Mouse (Mus musculus) forebrain, embryonic 15.5 days (tissue): ENCODE data around the gene Gm11032. TPM values are rescaled to one million over a fixed set of nuclear protein-coding genes. Genes with fewer than 3 reads are reported as not detected.

Experiments used
- ATAC-seq: fragments of 200-750 bp; cut with Nextera tagmentation; replicated peaks from 2 replicates; pipeline ENCODE4 v1.8.0; 2017; ENCODE audit warnings: mild to moderate bottlenecking, moderate TSS enrichment, moderate library complexity
- H3K27ac ChIP-seq: fragments of 300-500 bp; sonication (generic); replicated peaks from 2 replicates; pipeline ENCODE4 v1.5.1; 2015; ENCODE audit warnings: mild to moderate bottlenecking, inconsistent platforms
- H3K27me3 ChIP-seq: fragments of 300-500 bp; sonication (generic); 2 replicates; pipeline ENCODE4 v1.6.1; 2015; ENCODE audit warnings: inconsistent platforms
- H3K36me3 ChIP-seq: fragments of 300-500 bp; sonication (generic); 2 replicates; pipeline ENCODE4 v1.6.1; 2015; ENCODE audit warnings: mild to moderate bottlenecking, inconsistent platforms
- H3K4me1 ChIP-seq: fragments of 300-500 bp; sonication (generic); 2 replicates; pipeline ENCODE4 v1.6.1; 2015; ENCODE audit warnings: inconsistent platforms
- H3K4me2 ChIP-seq: fragments of 300-500 bp; sonication (generic); replicated peaks from 2 replicates; pipeline ENCODE4 v1.6.1; 2015; ENCODE audit warnings: mild to moderate bottlenecking, inconsistent platforms
- H3K4me3 ChIP-seq: fragments of 300-500 bp; sonication (generic); 2 replicates; pipeline ENCODE4 v1.5.1; 2015; ENCODE audit warnings: mild to moderate bottlenecking, inconsistent platforms
- H3K9ac ChIP-seq: fragments of 300-500 bp; sonication (generic); replicated peaks from 2 replicates; pipeline ENCODE4 v1.6.1; 2015; ENCODE audit warnings: mild to moderate bottlenecking, inconsistent platforms
- H3K9me3 ChIP-seq: fragments of 300-500 bp; sonication (generic); 2 replicates; pipeline ENCODE4 v1.6.1; 2016; ENCODE audit warnings: inconsistent platforms
- WGBS: fragments of 180-500 bp; shearing (Covaris S2); methylation state at CpG from one replicate; pipeline ENCODE4 v1.1.7; 2015; ENCODE audit warnings: mixed read lengths; 5-methylcytosine and 5-hydroxymethylcytosine counted together
- polyA plus RNA-seq: library from polyadenylated mRNA; unstranded; fragments of >200 nt; fragmentation: Nextera tagmentation; extraction: Ambion mirVana; gene quantifications from 2 replicates; pipeline ENCODE4 v1.2.1, GENCODE M21; 2015

Gm11032 gene
- polyA plus RNA-seq, 1 experiment from 2014 or later, result not detected

- no peak; the same call in 1 of the 2 replicates for ATAC-seq
- WGBS, result 62% methylated on average over 10 of the region's 10 CpGs
- H3K4me1 ChIP-seq, result peaks cover 14% of the 10 kb centered on the region
- H3K36me3 ChIP-seq, result peaks cover 16% of the 10 kb centered on the region
- no peak overlapping the region for H3K4me2 ChIP-seq
- no peak overlapping the region for H3K9ac ChIP-seq
- no peaks in the 10 kb centered on the region for H3K27me3 ChIP-seq
- H3K9me3 ChIP-seq, result no peaks in the 10 kb centered on the region
- no peak overlapping the region for H3K4me3 ChIP-seq
- peak overlapping the region; percentile 54; the same call in 1 of the 2 replicates for H3K27ac ChIP-seq
These were observed 42.1 kb downstream of the Gm11032 start for GRCm38 (mm10) chr11:4661871-4662495.

GRCm38 (mm10) chr11:4662496-4662878, 42.6 kb downstream of the Gm11032 start:
- ATAC-seq, result no peak
- Histone ChIP-seq H3K27ac (peak overlapping the region; percentile 54; the same call in 1 of the 2 replicates), H3K9me3 (no peaks in the 10 kb centered on the region), H3K4me3 (no peak overlapping the region), H3K9ac (no peak overlapping the region), H3K36me3 (peaks cover 19% of the 10 kb centered on the region), H3K4me2 (no peak overlapping the region), H3K4me1 (peaks cover 14% of the 10 kb centered on the region), H3K27me3 (no peaks in the 10 kb centered on the region)
- WGBS, result 92% methylated on average over 11 of the region's 11 CpGs

Other genes with a start within 250 kb of the Gm11032 start
- not detected in 2 replicates for gene Hormad2, start 179.0 kb upstream of the Gm11032 start, polyA plus RNA-seq
- gene Mtmr3, start 25.2 kb upstream of the Gm11032 start, polyA plus RNA-seq, result 42.0 TPM in 2 replicates
- gene Ascc2, start 17.7 kb downstream of the Gm11032 start, polyA plus RNA-seq, result 24.0 and 27.1 TPM in 2 replicates
- gene Uqcr10, start 84.3 kb downstream of the Gm11032 start, polyA plus RNA-seq, result 538 and 557 TPM in 2 replicates
- gene Zmat5, start 84.6 kb downstream of the Gm11032 start, polyA plus RNA-seq, result 72.3 and 78.4 TPM in 2 replicates
- 1.3 and 1.8 TPM in 2 replicates for gene Cabp7, start 126.7 kb downstream of the Gm11032 start, polyA plus RNA-seq
- 67.2 and 67.3 TPM in 2 replicates for gene Nf2, start 229.5 kb downstream of the Gm11032 start, polyA plus RNA-seq